Mouse (Mus musculus) embryonic facial prominence, embryonic 10.5 days (tissue): ENCODE results near the gene Vps37c. TPM values are rescaled to one million over a fixed set of nuclear protein-coding genes. Genes with fewer than 3 reads are reported as not detected.

Experiments
- DNase-seq: peaks from one replicate; pipeline ENCODE4 v3.0.0-alpha.2; 2017; ENCODE audit warnings: low spot score
- H3K27ac ChIP-seq: fragments of 300-500 bp; sonication (generic); replicated peaks from 2 replicates; pipeline ENCODE4 v1.5.1; 2016; ENCODE audit warnings: mild to moderate bottlenecking
- H3K27me3 ChIP-seq: fragments of 300-500 bp; sonication (generic); replicated peaks from 2 replicates; pipeline ENCODE4 v1.6.1; 2016; ENCODE audit warnings: low read depth, mild to moderate bottlenecking; ENCODE audit not compliant: poor library complexity, severe bottlenecking
- H3K36me3 ChIP-seq: fragments of 300-500 bp; sonication (generic); replicated peaks from 2 replicates; pipeline ENCODE4 v1.6.1; 2016; ENCODE audit warnings: mild to moderate bottlenecking, moderate library complexity
- H3K4me1 ChIP-seq: fragments of 300-500 bp; sonication (generic); 2 replicates; pipeline ENCODE4 v1.6.1; 2016
- H3K4me3 ChIP-seq: fragments of 300-500 bp; sonication (generic); 2 replicates; pipeline ENCODE4 v1.5.1; 2016; ENCODE audit warnings: mild to moderate bottlenecking, moderate library complexity
- H3K9me3 ChIP-seq: fragments of 300-500 bp; sonication (generic); 2 replicates; pipeline ENCODE4 v1.6.1; 2016; ENCODE audit warnings: mild to moderate bottlenecking
- WGBS: fragments of 180-500 bp; shearing (Covaris S2); methylation state at CpG from one replicate; pipeline ENCODE4 v1.1.7; 2016; 5-methylcytosine and 5-hydroxymethylcytosine counted together
- polyA plus RNA-seq: library from polyadenylated mRNA; unstranded; fragments of >200 nt; fragmentation: Nextera tagmentation; extraction: Ambion mirVana; gene quantifications from 2 replicates; pipeline ENCODE4 v1.2.1, GENCODE M21; 2016

The Vps37c gene
- polyA plus RNA-seq, 1 experiment from 2014 or later: 40.8 TPM

- H3K4me3 ChIP-seq: no peak overlapping the region
- H3K9me3 ChIP-seq: no peaks in the 10 kb centered on the region
- WGBS: 91% methylated on average over 5 of the region's 5 CpGs
- DNase-seq: no peak
- no peaks in the 10 kb centered on the region for H3K36me3 ChIP-seq
- H3K27me3 ChIP-seq: no peaks in the 10 kb centered on the region
- no peaks in the 10 kb centered on the region for H3K4me1 ChIP-seq
- no peak overlapping the region for H3K27ac ChIP-seq
Measured at GRCm38 (mm10) chr19:10752646-10753045, 64.1 kb downstream of the Vps37c start.

GRCm38 (mm10) chr19:10757125-10757524 lies 68.6 kb downstream of the Vps37c start:
- Histone ChIP-seq H3K36me3 (no peaks in the 10 kb centered on the region), H3K4me1 (0 out of 2 replicates have a peak, but pooled peaks cover 6% of the 10 kb centered on the region), H3K27me3 (no peaks in the 10 kb centered on the region), H3K9me3 (no peaks in the 10 kb centered on the region), H3K27ac (no peak overlapping the region), H3K4me3 (no peak overlapping the region)
- DNase-seq: no peak

GRCm38 (mm10) chr19:10757526-10757925 lies 69.0 kb downstream of the Vps37c start:
- Histone ChIP-seq H3K4me3 (no peak overlapping the region), H3K27me3 (no peaks in the 10 kb centered on the region), H3K27ac (no peak overlapping the region), H3K9me3 (no peaks in the 10 kb centered on the region), H3K36me3 (no peaks in the 10 kb centered on the region), H3K4me1 (0 out of 2 replicates have a peak, but pooled peaks cover 6% of the 10 kb centered on the region)
- 89% methylated on average over 2 of the region's 2 CpGs for WGBS
- DNase-seq: no peak

- 0 out of 2 replicates have a peak, but pooled peaks cover 6% of the 10 kb centered on the region for H3K4me1 ChIP-seq
- no peaks in the 10 kb centered on the region for H3K27me3 ChIP-seq
- DNase-seq: no peak
- H3K36me3 ChIP-seq: no peaks in the 10 kb centered on the region
- no peak overlapping the region for H3K27ac ChIP-seq
- 61% methylated on average over 6 of the region's 6 CpGs for WGBS
- H3K9me3 ChIP-seq: no peaks in the 10 kb centered on the region
- no peak overlapping the region for H3K4me3 ChIP-seq
Measured at GRCm38 (mm10) chr19:10758708-10759107, 70.2 kb downstream of the Vps37c start.

- DNase-seq: no peak
- Histone ChIP-seq H3K4me1 (0 out of 2 replicates have a peak, but pooled peaks cover 6% of the 10 kb centered on the region), H3K4me3 (no peak overlapping the region), H3K9me3 (no peaks in the 10 kb centered on the region), H3K27me3 (no peaks in the 10 kb centered on the region), H3K36me3 (no peaks in the 10 kb centered on the region), H3K27ac (no peak overlapping the region)
Measured at GRCm38 (mm10) chr19:10759525-10759924, 71.0 kb downstream of the Vps37c start.

- Histone ChIP-seq H3K27ac (no peak overlapping the region), H3K36me3 (no peaks in the 10 kb centered on the region), H3K9me3 (no peaks in the 10 kb centered on the region), H3K4me1 (0 out of 2 replicates have a peak, but pooled peaks cover 6% of the 10 kb centered on the region), H3K4me3 (no peak overlapping the region), H3K27me3 (no peaks in the 10 kb centered on the region)
- WGBS: 85% methylated on average over 9 of the region's 9 CpGs
- no peak for DNase-seq
Measured at GRCm38 (mm10) chr19:10759983-10760831, 71.7 kb downstream of the Vps37c start.

GRCm38 (mm10) chr19:10761794-10762415 lies 73.4 kb downstream of the Vps37c start:
- WGBS: 88% methylated on average over 8 of the region's 8 CpGs
- no peaks in the 10 kb centered on the region for H3K27me3 ChIP-seq
- 0 out of 2 replicates have a peak, but pooled peaks cover 6% of the 10 kb centered on the region for H3K4me1 ChIP-seq
- H3K9me3 ChIP-seq: no peaks in the 10 kb centered on the region
- no peak for DNase-seq
- H3K4me3 ChIP-seq: no peak overlapping the region
- no peaks in the 10 kb centered on the region for H3K36me3 ChIP-seq
- H3K27ac ChIP-seq: no peak overlapping the region

- H3K27ac ChIP-seq: no peak overlapping the region
- no peaks in the 10 kb centered on the region for H3K9me3 ChIP-seq
- H3K4me3 ChIP-seq: no peak overlapping the region
- H3K4me1 ChIP-seq: 0 out of 2 replicates have a peak, but pooled peaks cover 6% of the 10 kb centered on the region
- no peak for DNase-seq
- 85% methylated on average over 6 of the region's 6 CpGs for WGBS
- no peaks in the 10 kb centered on the region for H3K36me3 ChIP-seq
- no peaks in the 10 kb centered on the region for H3K27me3 ChIP-seq
Measured at GRCm38 (mm10) chr19:10762468-10762867, 73.9 kb downstream of the Vps37c start.

- no peak overlapping the region for H3K27ac ChIP-seq
- WGBS: 87% methylated on average over 21 of the region's 21 CpGs
Measured at GRCm38 (mm10) chr19:10763381-10764031, 75.0 kb downstream of the Vps37c start.

More at GRCm38 (mm10) chr19:10763381-10764031, 75.0 kb downstream of the Vps37c start:
- no peaks in the 10 kb centered on the region for H3K36me3 ChIP-seq
- no peak overlapping the region for H3K4me3 ChIP-seq
- H3K9me3 ChIP-seq: no peaks in the 10 kb centered on the region
- no peaks in the 10 kb centered on the region for H3K27me3 ChIP-seq
- 0 out of 2 replicates have a peak, but pooled peaks cover 2% of the 10 kb centered on the region for H3K4me1 ChIP-seq
- DNase-seq: no peak

Other genes starting within 250 kb of the Vps37c start
- 0.29 and 0.52 TPM in 2 replicates for gene Lrrc10b, start 231.3 kb upstream of the Vps37c start, polyA plus RNA-seq
- gene Ppp1r32, start 205.8 kb upstream of the Vps37c start, polyA plus RNA-seq: 0.29 and 0.39 TPM in 2 replicates
- gene Cpsf7, start 163.5 kb upstream of the Vps37c start, polyA plus RNA-seq: 54.5 and 55.3 TPM in 2 replicates
- gene Sdhaf2, start 162.6 kb upstream of the Vps37c start, polyA plus RNA-seq: 62.2 and 64.0 TPM in 2 replicates
- gene Tmem216, start 132.5 kb upstream of the Vps37c start, polyA plus RNA-seq: 62.2 and 68.6 TPM in 2 replicates
- gene Cyb561a3, start 111.6 kb upstream of the Vps37c start, polyA plus RNA-seq: 12.8 and 13.9 TPM in 2 replicates
- gene Tmem138, start 111.4 kb upstream of the Vps37c start, polyA plus RNA-seq: 51.1 and 52.6 TPM in 2 replicates
- 483 and 491 TPM in 2 replicates for gene Ddb1, start 83.4 kb upstream of the Vps37c start, polyA plus RNA-seq
- 22.1 and 22.4 TPM in 2 replicates for gene Tkfc, start 83.1 kb upstream of the Vps37c start, polyA plus RNA-seq
- gene Vwce, start 54.5 kb upstream of the Vps37c start, polyA plus RNA-seq: 1.8 and 2.0 TPM in 2 replicates
- not detected in 2 replicates for gene Pga5, start 10.7 kb upstream of the Vps37c start, polyA plus RNA-seq
- 0.15 and 0.19 TPM in 2 replicates for gene Cd5, start 50.3 kb downstream of the Vps37c start, polyA plus RNA-seq
- gene Cd6, start 141.3 kb downstream of the Vps37c start, polyA plus RNA-seq: 0.09 and 0.15 TPM in 2 replicates
- gene Slc15a3, start 151.0 kb downstream of the Vps37c start, polyA plus RNA-seq: 0.43 and 0.77 TPM in 2 replicates
- 139 and 142 TPM in 2 replicates for gene Tmem132a, start 181.2 kb downstream of the Vps37c start, polyA plus RNA-seq
- 60.8 and 63.7 TPM in 2 replicates for gene Tmem109, start 193.3 kb downstream of the Vps37c start, polyA plus RNA-seq
- 38.9 and 42.0 TPM in 2 replicates for gene Prpf19, start 206.5 kb downstream of the Vps37c start, polyA plus RNA-seq
- not detected in 2 replicates for gene Zp1, start 231.9 kb downstream of the Vps37c start, polyA plus RNA-seq
- 0.09 TPM in 1 of 2 replicates, not detected in the other for gene Ptgdr2, start 248.4 kb downstream of the Vps37c start, polyA plus RNA-seq